Mouse (Mus musculus): ENCODE results near the gene Plod1.

GRCm38 (mm10) chr4:147869238-147869637 is 67.3 kb downstream of the Plod1 start:
- TF ChIP-seq CTCF (IDR thresholded peaks at IDR 0.05; ENCODE audit: insufficient read depth, low read depth, low read length) (no peak), POLR2A (IDR thresholded peaks at IDR 0.05; ENCODE audit: insufficient read depth, low read depth, low read length) (no peak)

Data from olfactory bulb, adult 2 months (tissue).